Mouse (Mus musculus) layer of hippocampus, postnatal 36 days (tissue): Measurements from ENCODE around the gene Gm9745. TPM values are rescaled to one million over a fixed set of nuclear protein-coding genes. Genes with fewer than 3 reads are reported as not detected.
"Not testable (repeated sequence)": the region's sequence is repeated elsewhere in the genome, so short reads cannot be mapped to it uniquely, and the experiment has no call there.

Experiments
- DNase-seq, 2 experiments: peaks; one replicate each; pipeline ENCODE4 v3.0.0; 2022
- microRNA-seq, 2 experiments: library from miRNA; unstranded; fragments of <30 nt; microRNA quantifications; one replicate each; pipeline ENCODE4 v1.2.0; 2021
- total RNA-seq, 2 experiments: library from RNA; stranded (reverse); gene quantifications; 2 replicates each; pipeline ENCODE4 v1.2.3; 2021

Gm9745 gene
- total RNA-seq, 2 experiments from 2014 or later: not detected

GRCm38 (mm10) chr13:8905986-8906385 is 42.0 kb downstream of the Gm9745 start:
- not testable (repeated sequence) for DNase-seq

Small RNA genes within 50 kb of the gene (microRNA-seq; reads per million reads assigned to microRNA genes)
- 0 reads per million in 2 experiments for gene Gm22750

Other genes with a start within 250 kb of the Gm9745 start
- gene Wdr37, start 76.3 kb downstream of the Gm9745 start, total RNA-seq: 100 to 1,000 TPM in 1 of 2 experiments, 10 to 100 TPM in 1; 95.8 to 101 TPM
- 10 to 100 TPM; 35.7 to 40.8 TPM for gene Idi1, start 62.7 kb downstream of the Gm9745 start, total RNA-seq
- not detected for gene Idi2, start 4.6 kb upstream of the Gm9745 start, total RNA-seq
- 10 to 100 TPM; 37.2 to 41.0 TPM for gene Gtpbp4, start 47.9 kb upstream of the Gm9745 start, total RNA-seq
- 10 to 100 TPM; 68.8 to 73.1 TPM for gene Larp4b, start 145.7 kb upstream of the Gm9745 start, total RNA-seq